Mouse (Mus musculus) spleen, postnatal 36 days (tissue): ENCODE results near the gene Tmed9.
"Not testable (repeated sequence)": the region's sequence is repeated elsewhere in the genome, so short reads cannot be mapped to it uniquely, and the experiment has no call there.

Experiments used
- DNase-seq, 2 experiments: peaks; one replicate each; pipeline ENCODE4 v3.0.0; 2022; ENCODE audit warnings: low spot score in 2 of 2, mixed read lengths in 1 of 2

The Tmed9 gene

GRCm38 (mm10) chr13:55607624-55608006 is 34.1 kb downstream of the Tmed9 start:
- no peak for DNase-seq

GRCm38 (mm10) chr13:55611996-55612395 is 38.5 kb downstream of the Tmed9 start:
- no peak for DNase-seq

- no peak for DNase-seq
Measured at GRCm38 (mm10) chr13:55613471-55613870, 39.9 kb downstream of the Tmed9 start.

GRCm38 (mm10) chr13:55619328-55619727 is 45.8 kb downstream of the Tmed9 start:
- DNase-seq: no peak

GRCm38 (mm10) chr13:55620275-55620674 is 46.7 kb downstream of the Tmed9 start:
- DNase-seq: no peak

- not testable (repeated sequence) for DNase-seq
Measured at GRCm38 (mm10) chr13:55622156-55622648, 48.7 kb downstream of the Tmed9 start.

GRCm38 (mm10) chr13:55622649-55623541 is 49.4 kb downstream of the Tmed9 start, which contains the start of gene Caml:
Gene Caml, plus strand, starts transcription at chr13:55623005.
- peak; percentile 87 to 90 for DNase-seq

GRCm38 (mm10) chr13:55634639-55635127 is 61.2 kb downstream of the Tmed9 start, which contains the start of gene Ddx46:
Gene Ddx46, plus strand, starts transcription at chr13:55635027.
- peak; percentile 84 to 86 for DNase-seq

- DNase-seq: no peak
Measured at GRCm38 (mm10) chr13:55635146-55635571, 61.6 kb downstream of the Tmed9 start.

- DNase-seq: no peak
Measured at GRCm38 (mm10) chr13:55636185-55636983, 62.9 kb downstream of the Tmed9 start.

- peak; percentile 63 to 69 for DNase-seq
Measured at GRCm38 (mm10) chr13:55640480-55640879, 66.9 kb downstream of the Tmed9 start.

GRCm38 (mm10) chr13:55644525-55644924 is 71.0 kb downstream of the Tmed9 start:
- no peak for DNase-seq
